Mouse (Mus musculus) kidney, embryonic 16.5 days (tissue): ENCODE results near the gene Thsd7b. TPM values are rescaled to one million over a fixed set of nuclear protein-coding genes. Genes with fewer than 3 reads are reported as not detected.

Source experiments
- ATAC-seq: fragments of 200-750 bp; cut with Nextera tagmentation; 2 replicates; pipeline ENCODE4 v1.8.0; 2017; ENCODE audit warnings: moderate TSS enrichment; ENCODE audit not compliant: low FRiP score, low TSS enrichment
- H3K27ac ChIP-seq: fragments of 300-500 bp; sonication (generic); 2 replicates; pipeline ENCODE4 v1.5.1; 2014; ENCODE audit warnings: low read length
- H3K27me3 ChIP-seq: fragments of 300-500 bp; sonication (generic); 2 replicates; pipeline ENCODE4 v1.6.1; 2014; ENCODE audit warnings: low read length, control low read depth, mixed read lengths; ENCODE audit not compliant: insufficient read depth
- H3K36me3 ChIP-seq: fragments of 300-500 bp; sonication (generic); 2 replicates; pipeline ENCODE4 v1.6.1; 2014; ENCODE audit warnings: low read length, control low read depth, mixed read lengths; ENCODE audit not compliant: insufficient read depth
- H3K4me1 ChIP-seq: fragments of 300-500 bp; sonication (generic); 2 replicates; pipeline ENCODE4 v1.6.1; 2014; ENCODE audit warnings: low read length, control low read depth, mixed read lengths; ENCODE audit not compliant: insufficient read depth
- H3K4me2 ChIP-seq: fragments of 300-500 bp; sonication (generic); replicated peaks from 2 replicates; pipeline ENCODE4 v1.6.1; 2014; ENCODE audit warnings: low read depth, low read length
- H3K4me3 ChIP-seq: fragments of 300-500 bp; sonication (generic); 2 replicates; pipeline ENCODE4 v1.5.1; 2014; ENCODE audit warnings: mild to moderate bottlenecking, low read length
- H3K9ac ChIP-seq: fragments of 300-500 bp; sonication (generic); replicated peaks from 2 replicates; pipeline ENCODE4 v1.6.1; 2014; ENCODE audit warnings: low read length
- H3K9me3 ChIP-seq: fragments of 300-500 bp; sonication (generic); 2 replicates; pipeline ENCODE4 v1.6.1; 2016; ENCODE audit warnings: low read length, control low read depth
- WGBS: fragments of 180-500 bp; shearing (Covaris S2); extraction: QIAGEN DNeasy Blood & Tissue Kit; methylation state at CpG from one replicate; pipeline ENCODE4 v1.1.7; 2014; 5-methylcytosine and 5-hydroxymethylcytosine counted together
- polyA plus RNA-seq: library from polyadenylated mRNA; unstranded; fragments of >200 nt; fragmentation: Nextera tagmentation; extraction: Ambion mirVana; gene quantifications from 2 replicates; pipeline ENCODE4 v1.2.1, GENCODE M21; 2015

Thsd7b gene
- polyA plus RNA-seq, 1 experiment from 2014 or later: 0.65 TPM

- Histone ChIP-seq H3K9me3 (no peaks in the 10 kb centered on the region), H3K27me3 (no peaks in the 10 kb centered on the region), H3K27ac (no peak overlapping the region), H3K36me3 (no peaks in the 10 kb centered on the region), H3K4me1 (no peaks in the 10 kb centered on the region), H3K9ac (no peak overlapping the region), H3K4me2 (no peak overlapping the region), H3K4me3 (no peak overlapping the region)
- 90% methylated on average over 4 of the region's 4 CpGs for WGBS
- no peak for ATAC-seq
Observed at GRCm38 (mm10) chr1:129363368-129363767, 90.3 kb downstream of the Thsd7b start.

DNA sequence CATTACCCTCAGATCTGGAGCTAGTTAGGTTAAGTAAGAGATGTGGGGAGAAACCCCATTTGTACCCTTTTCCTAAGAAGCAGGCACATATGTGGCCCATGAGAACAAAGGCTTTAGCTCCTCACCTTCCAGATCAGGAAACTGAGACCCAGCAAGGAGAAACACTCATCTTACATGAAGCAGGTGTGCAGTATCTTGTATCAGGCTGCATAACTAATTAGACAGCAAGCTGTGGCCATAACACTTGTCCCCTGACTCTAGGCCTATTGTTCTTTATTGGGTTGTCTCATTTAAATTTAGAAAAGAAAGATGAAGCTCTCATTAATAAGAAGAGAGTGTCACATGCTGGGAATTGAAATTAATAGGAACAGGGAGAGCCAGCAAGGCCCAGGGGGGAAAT, 91.7 kb downstream of the Thsd7b start:
- no peak for ATAC-seq
- Histone ChIP-seq H3K4me3 (no peak overlapping the region), H3K4me2 (no peak overlapping the region), H3K9ac (no peak overlapping the region), H3K27ac (no peak overlapping the region), H3K9me3 (no peaks in the 10 kb centered on the region), H3K27me3 (no peaks in the 10 kb centered on the region), H3K4me1 (no peaks in the 10 kb centered on the region), H3K36me3 (no peaks in the 10 kb centered on the region)

DNA sequence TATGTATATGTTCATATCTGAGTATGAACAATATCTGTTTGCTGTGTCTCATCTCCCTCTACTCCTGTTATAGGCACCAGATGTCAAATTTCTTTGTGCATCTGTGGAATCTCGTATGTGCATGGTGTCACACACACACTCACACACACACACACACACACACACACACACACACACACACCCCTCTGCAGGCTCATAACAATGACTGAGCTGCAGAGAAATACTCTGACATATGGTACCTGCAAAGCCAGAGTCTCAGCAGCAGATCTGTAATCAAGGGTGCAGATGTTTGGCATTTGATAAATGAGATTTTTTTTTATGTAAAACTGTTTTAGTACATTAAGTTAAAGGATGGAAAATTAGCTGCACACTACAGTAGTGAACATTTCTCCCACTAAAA, 92.5 kb downstream of the Thsd7b start:
- Histone ChIP-seq H3K4me1 (no peaks in the 10 kb centered on the region), H3K27me3 (no peaks in the 10 kb centered on the region), H3K9ac (no peak overlapping the region), H3K4me3 (no peak overlapping the region), H3K36me3 (no peaks in the 10 kb centered on the region), H3K9me3 (no peaks in the 10 kb centered on the region), H3K27ac (no peak overlapping the region), H3K4me2 (no peak overlapping the region)
- ATAC-seq: no peak
- WGBS: 81% methylated on average over 1 of the region's 1 CpGs

GRCm38 (mm10) chr1:129386479-129386878, 113.4 kb downstream of the Thsd7b start:
- peak; percentile 46; the same call in 1 of the 2 replicates for ATAC-seq

GRCm38 (mm10) chr1:129411584-129411983, 138.5 kb downstream of the Thsd7b start:
- H3K27me3 ChIP-seq: no peaks in the 10 kb centered on the region
- H3K9me3 ChIP-seq: no peaks in the 10 kb centered on the region
- H3K4me3 ChIP-seq: no peak overlapping the region
- H3K4me1 ChIP-seq: no peaks in the 10 kb centered on the region
- no peak overlapping the region for H3K9ac ChIP-seq
- WGBS: 73% methylated on average over 1 of the region's 1 CpGs
- no peak overlapping the region for H3K27ac ChIP-seq
- H3K36me3 ChIP-seq: no peaks in the 10 kb centered on the region
- H3K4me2 ChIP-seq: no peak overlapping the region
- ATAC-seq: no peak

More at GRCm38 (mm10) chr1:129386479-129386878, 113.4 kb downstream of the Thsd7b start:
- no peak overlapping the region for H3K4me3 ChIP-seq
- H3K4me1 ChIP-seq: no peaks in the 10 kb centered on the region
- no peak overlapping the region for H3K4me2 ChIP-seq
- H3K9me3 ChIP-seq: no peaks in the 10 kb centered on the region
- no peak overlapping the region for H3K27ac ChIP-seq
- no peak overlapping the region for H3K9ac ChIP-seq
- no peaks in the 10 kb centered on the region for H3K27me3 ChIP-seq
- no peaks in the 10 kb centered on the region for H3K36me3 ChIP-seq

DNA sequence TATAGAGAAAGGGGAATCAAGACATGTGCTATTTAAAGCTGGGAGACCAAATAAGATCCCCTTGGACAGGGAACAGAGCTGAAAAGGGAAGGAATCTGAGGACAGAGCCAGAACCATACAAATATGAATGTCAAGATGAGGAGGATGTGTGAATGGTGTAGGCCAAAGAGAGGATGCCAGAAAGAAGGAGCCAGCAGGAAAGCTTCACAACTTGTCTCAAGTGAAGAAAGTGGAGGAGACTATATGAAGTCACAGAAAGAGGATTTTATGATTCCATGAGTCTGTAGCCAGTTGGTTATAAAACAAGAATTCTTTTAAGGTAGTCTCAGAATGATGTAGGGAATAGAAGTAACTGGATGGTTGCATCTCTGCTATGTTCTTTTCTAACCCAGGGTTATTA, 148.5 kb downstream of the Thsd7b start:
- H3K27ac ChIP-seq: no peak overlapping the region
- H3K9ac ChIP-seq: no peak overlapping the region
- ATAC-seq: no peak
- no peaks in the 10 kb centered on the region for H3K27me3 ChIP-seq
- no peak overlapping the region for H3K4me2 ChIP-seq
- H3K4me1 ChIP-seq: no peaks in the 10 kb centered on the region
- no peaks in the 10 kb centered on the region for H3K9me3 ChIP-seq
- no peak overlapping the region for H3K4me3 ChIP-seq
- H3K36me3 ChIP-seq: no peaks in the 10 kb centered on the region

DNA sequence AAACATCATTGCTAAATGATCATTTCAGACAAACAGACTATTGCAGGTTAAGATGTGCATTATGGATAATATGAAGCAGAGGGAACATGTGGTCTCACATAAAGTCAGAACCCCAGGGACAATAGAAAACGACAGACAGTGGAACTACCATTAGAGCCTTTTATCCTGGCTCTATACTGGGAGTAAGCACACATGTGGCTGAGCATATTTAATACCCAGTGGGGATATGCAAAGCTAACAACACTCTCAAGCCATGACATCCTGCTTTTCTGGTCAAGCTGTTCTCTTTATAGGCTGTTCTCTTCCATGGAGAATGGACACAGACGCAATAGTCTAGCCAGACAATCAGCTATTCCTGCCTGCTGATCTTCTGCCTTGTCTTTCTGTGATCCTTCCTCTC, 191.3 kb downstream of the Thsd7b start:
- Histone ChIP-seq H3K4me1 (no peaks in the 10 kb centered on the region), H3K27me3 (no peaks in the 10 kb centered on the region), H3K4me3 (no peak overlapping the region), H3K27ac (no peak overlapping the region), H3K9ac (no peak overlapping the region), H3K4me2 (no peak overlapping the region), H3K9me3 (no peaks in the 10 kb centered on the region), H3K36me3 (no peaks in the 10 kb centered on the region)
- ATAC-seq: no peak
- 87% methylated on average over 2 of the region's 2 CpGs for WGBS

- H3K36me3 ChIP-seq: no peaks in the 10 kb centered on the region
- no peak overlapping the region for H3K4me3 ChIP-seq
- H3K4me2 ChIP-seq: no peak overlapping the region
- no peak overlapping the region for H3K9ac ChIP-seq
- no peak overlapping the region for H3K27ac ChIP-seq
- no peak for ATAC-seq
- H3K27me3 ChIP-seq: no peaks in the 10 kb centered on the region
- H3K4me1 ChIP-seq: no peaks in the 10 kb centered on the region
- no peaks in the 10 kb centered on the region for H3K9me3 ChIP-seq
- 52% methylated on average over 7 of the region's 7 CpGs for WGBS
Observed at GRCm38 (mm10) chr1:129473504-129473903, 200.4 kb downstream of the Thsd7b start.

DNA sequence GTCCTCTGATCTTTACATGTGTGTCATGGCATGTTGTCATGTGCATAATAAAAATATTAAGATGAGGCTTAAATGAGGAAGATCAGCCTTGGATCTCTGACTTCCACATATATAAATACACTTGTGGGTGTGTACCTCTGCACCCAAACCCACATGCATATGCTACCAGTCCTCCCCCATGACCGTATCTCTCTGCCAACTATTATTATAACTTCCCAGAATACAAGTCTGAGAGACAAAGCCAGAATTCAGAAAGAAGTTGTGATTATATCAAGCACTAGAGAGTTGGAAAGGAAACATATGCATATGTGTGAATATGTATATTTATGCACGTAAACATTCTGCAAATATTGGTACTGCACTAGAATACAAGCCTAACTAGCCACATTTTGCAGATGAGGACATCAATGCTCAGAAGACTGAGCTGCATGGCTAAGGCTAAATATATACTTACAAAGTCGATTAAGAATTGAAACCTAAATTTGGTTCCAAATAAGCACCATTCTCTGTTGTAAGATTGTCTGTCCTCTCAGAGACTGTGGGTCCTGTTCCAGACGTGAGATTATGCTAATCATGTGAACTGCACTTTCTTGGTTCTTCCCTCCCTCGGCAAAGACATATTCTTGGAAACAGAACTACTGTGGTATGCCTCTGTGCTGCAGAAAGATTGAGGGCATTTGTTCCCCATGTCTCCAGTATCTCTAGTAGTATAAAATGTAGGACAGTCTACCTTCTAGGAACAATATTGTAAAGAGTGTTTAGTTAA, 211.3 kb downstream of the Thsd7b start:
- Histone ChIP-seq H3K4me2 (no peak overlapping the region), H3K27me3 (no peaks in the 10 kb centered on the region), H3K4me1 (no peaks in the 10 kb centered on the region), H3K9me3 (no peaks in the 10 kb centered on the region), H3K4me3 (no peak overlapping the region), H3K36me3 (no peaks in the 10 kb centered on the region), H3K27ac (no peak overlapping the region), H3K9ac (no peak overlapping the region)
- 75% methylated on average over 5 of the region's 5 CpGs for WGBS
- no peak for ATAC-seq

DNA sequence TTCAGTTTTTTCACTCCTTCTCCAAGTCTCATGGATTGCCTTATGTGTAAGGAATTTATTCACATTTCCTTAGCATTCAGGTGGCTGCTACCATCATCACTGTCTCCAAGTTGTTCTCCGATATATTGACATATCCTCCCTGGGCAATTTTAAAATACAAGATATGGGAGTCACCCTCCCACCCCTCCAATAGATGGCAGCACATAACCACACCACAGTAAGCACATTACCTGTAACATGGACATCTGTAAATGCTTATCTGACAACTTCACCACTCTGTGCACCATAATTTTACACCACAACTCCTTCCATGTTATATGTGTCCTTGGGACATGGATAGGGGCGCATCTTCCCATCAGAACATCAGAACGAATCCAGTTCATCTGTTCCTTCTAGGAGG, 218.0 kb downstream of the Thsd7b start:
- Histone ChIP-seq H3K36me3 (no peaks in the 10 kb centered on the region), H3K27ac (no peak overlapping the region), H3K4me1 (no peaks in the 10 kb centered on the region), H3K27me3 (no peaks in the 10 kb centered on the region), H3K4me2 (no peak overlapping the region), H3K4me3 (no peak overlapping the region), H3K9ac (no peak overlapping the region), H3K9me3 (no peaks in the 10 kb centered on the region)
- no peak for ATAC-seq
- 88% methylated on average over 3 of the region's 3 CpGs for WGBS
